Mouse (Mus musculus) heart, embryonic 16.5 days (tissue): ENCODE measurements around the gene 9130409I23Rik. TPM values are rescaled to one million over a fixed set of nuclear protein-coding genes. Genes with fewer than 3 reads are reported as not detected.

ENCODE experiments used
- ATAC-seq: fragments of 200-750 bp; cut with Nextera tagmentation; replicated peaks from 2 replicates; pipeline ENCODE4 v1.8.0; 2017; ENCODE audit warnings: moderate number of reproducible peaks; ENCODE audit not compliant: insufficient read depth, low FRiP score; ENCODE audit errors: extremely low read depth
- H3K27ac ChIP-seq: fragments of 300-500 bp; sonication (generic); 2 replicates; pipeline ENCODE4 v1.5.1; 2014; ENCODE audit warnings: mild to moderate bottlenecking, low read length, control low read depth, moderate library complexity
- H3K27me3 ChIP-seq: fragments of 300-500 bp; sonication (generic); 2 replicates; pipeline ENCODE4 v1.6.1; 2014; ENCODE audit warnings: low read length, mixed read lengths; ENCODE audit not compliant: control insufficient read depth, insufficient read depth
- H3K36me3 ChIP-seq: fragments of 300-500 bp; sonication (generic); 2 replicates; pipeline ENCODE4 v1.6.1; 2014; ENCODE audit not compliant: control insufficient read depth, insufficient read depth
- H3K4me1 ChIP-seq: fragments of 300-500 bp; sonication (generic); 2 replicates; pipeline ENCODE4 v1.6.1; 2014; ENCODE audit warnings: low read length, mixed read lengths; ENCODE audit not compliant: control insufficient read depth, insufficient read depth
- H3K4me2 ChIP-seq: fragments of 300-500 bp; sonication (generic); 2 replicates; pipeline ENCODE4 v1.6.1; 2014; ENCODE audit warnings: low read depth, mild to moderate bottlenecking, control low read depth, low read length
- H3K4me3 ChIP-seq: fragments of 300-500 bp; sonication (generic); 2 replicates; pipeline ENCODE4 v1.5.1; 2014; ENCODE audit warnings: mild to moderate bottlenecking, control low read depth, low read length
- H3K9ac ChIP-seq: fragments of 300-500 bp; sonication (generic); 2 replicates; pipeline ENCODE4 v1.6.1; 2014; ENCODE audit warnings: low read length, control low read depth
- H3K9me3 ChIP-seq: fragments of 300-500 bp; sonication (generic); replicated peaks from 2 replicates; pipeline ENCODE4 v1.6.1; 2016; ENCODE audit warnings: low read length; ENCODE audit not compliant: control insufficient read depth
- WGBS: fragments of 180-500 bp; shearing (Covaris S2); extraction: QIAGEN DNeasy Blood & Tissue Kit; methylation state at CpG from one replicate; pipeline ENCODE4 v1.1.7; 2014; 5-methylcytosine and 5-hydroxymethylcytosine counted together
- polyA plus RNA-seq: library from polyadenylated mRNA; unstranded; fragments of >200 nt; fragmentation: Nextera tagmentation; extraction: Ambion mirVana; gene quantifications from 2 replicates; pipeline ENCODE4 v1.2.1, GENCODE M21; 2015

9130409I23Rik gene
- polyA plus RNA-seq, 1 experiment from 2014 or later, result 0.12 TPM

DNA sequence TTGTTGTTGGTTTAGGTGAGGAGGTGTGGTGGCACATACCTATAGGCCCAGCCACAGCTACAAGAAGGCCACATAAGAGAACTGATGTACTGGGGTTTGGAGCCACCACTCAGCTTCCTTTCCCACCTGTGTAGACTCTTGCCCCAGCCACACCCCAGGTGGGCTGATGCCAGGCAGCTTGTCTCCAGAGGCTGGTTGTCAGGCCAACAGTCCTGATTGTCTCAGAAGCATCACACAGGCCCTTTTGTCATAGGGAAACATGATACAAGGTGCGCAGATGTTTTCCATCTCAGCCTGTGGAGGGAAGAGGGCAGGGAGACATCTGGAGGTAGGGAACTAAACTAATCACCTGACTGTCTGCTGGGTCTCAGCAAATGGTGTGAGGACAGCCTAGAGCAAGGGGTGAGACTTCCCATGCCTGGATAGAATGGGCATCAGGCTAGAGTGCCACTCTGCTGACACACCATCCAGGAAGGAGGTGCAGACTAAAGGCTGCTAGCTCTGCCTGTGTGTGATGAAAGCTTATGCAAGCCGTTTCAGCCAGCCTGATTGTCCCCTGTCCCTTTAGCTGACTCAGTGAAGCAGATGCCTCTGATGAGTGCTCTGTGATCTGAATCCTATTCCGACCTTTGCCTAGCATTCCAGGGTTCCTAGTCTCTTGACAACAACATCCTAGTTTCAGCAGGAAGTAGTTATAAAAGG is 10.9 kb downstream of the 9130409I23Rik start:
- no peaks in the 10 kb centered on the region for H3K36me3 ChIP-seq
- no peak overlapping the region for H3K4me3 ChIP-seq
- no peaks in the 10 kb centered on the region for H3K9me3 ChIP-seq
- no peak for ATAC-seq
- H3K4me1 ChIP-seq, result no peaks in the 10 kb centered on the region
- H3K4me2 ChIP-seq, result no peak overlapping the region
- H3K27me3 ChIP-seq, result no peaks in the 10 kb centered on the region
- H3K9ac ChIP-seq, result no peak overlapping the region
- no peak overlapping the region for H3K27ac ChIP-seq
- 48% methylated on average over 3 of the region's 3 CpGs for WGBS

DNA sequence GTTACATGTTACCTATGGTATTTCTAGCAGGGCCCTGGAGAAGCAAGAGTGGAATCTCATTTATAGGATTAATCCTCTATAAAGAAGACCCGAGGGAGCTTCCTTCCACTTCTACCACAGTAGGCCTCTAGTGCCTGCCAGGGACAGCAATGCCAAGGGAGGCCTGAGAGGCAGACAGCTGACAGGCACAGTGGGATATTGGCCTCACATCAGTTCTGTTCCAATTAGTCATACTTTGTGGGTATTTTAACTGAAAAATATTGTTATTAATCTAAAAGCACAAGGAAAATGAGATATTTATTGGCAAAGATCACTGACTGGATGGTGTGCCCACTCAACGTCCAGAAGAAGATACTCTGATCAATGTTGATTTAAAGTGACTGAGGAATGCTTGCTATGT is 13.0 kb downstream of the 9130409I23Rik start:
- Histone ChIP-seq H3K9me3 (no peaks in the 10 kb centered on the region), H3K9ac (no peak overlapping the region), H3K4me2 (no peak overlapping the region), H3K27me3 (no peaks in the 10 kb centered on the region), H3K4me3 (no peak overlapping the region), H3K36me3 (no peaks in the 10 kb centered on the region), H3K27ac (no peak overlapping the region), H3K4me1 (no peaks in the 10 kb centered on the region)
- WGBS, result 67% methylated on average over 2 of the region's 2 CpGs
- ATAC-seq, result no peak

DNA sequence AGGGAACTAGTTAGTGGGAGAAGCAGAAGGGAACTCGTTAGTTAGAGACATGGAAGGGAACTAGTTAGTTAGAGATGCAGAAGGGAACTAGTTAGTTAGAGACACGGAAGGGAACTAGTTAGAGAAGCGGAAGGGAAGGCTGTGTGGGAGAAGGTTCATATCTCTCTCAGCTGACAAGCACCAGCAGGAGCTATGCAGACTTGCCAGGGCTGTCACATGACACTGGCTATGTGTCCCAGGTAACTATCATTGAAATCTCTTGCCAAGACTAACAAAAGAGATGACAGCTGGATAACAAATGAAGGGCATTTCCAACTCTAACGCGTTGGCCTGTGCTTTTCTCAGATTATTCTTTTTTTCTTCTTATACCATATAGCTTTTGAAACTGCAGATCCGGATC is 13.6 kb downstream of the 9130409I23Rik start:
- no peak overlapping the region for H3K9ac ChIP-seq
- H3K4me3 ChIP-seq, result no peak overlapping the region
- no peak overlapping the region for H3K4me2 ChIP-seq
- no peaks in the 10 kb centered on the region for H3K36me3 ChIP-seq
- H3K27me3 ChIP-seq, result no peaks in the 10 kb centered on the region
- H3K9me3 ChIP-seq, result no peaks in the 10 kb centered on the region
- 62% methylated on average over 6 of the region's 6 CpGs for whole genome bisulfite sequencing
- H3K4me1 ChIP-seq, result no peaks in the 10 kb centered on the region
- H3K27ac ChIP-seq, result no peak overlapping the region
- no peak for ATAC-seq

DNA sequence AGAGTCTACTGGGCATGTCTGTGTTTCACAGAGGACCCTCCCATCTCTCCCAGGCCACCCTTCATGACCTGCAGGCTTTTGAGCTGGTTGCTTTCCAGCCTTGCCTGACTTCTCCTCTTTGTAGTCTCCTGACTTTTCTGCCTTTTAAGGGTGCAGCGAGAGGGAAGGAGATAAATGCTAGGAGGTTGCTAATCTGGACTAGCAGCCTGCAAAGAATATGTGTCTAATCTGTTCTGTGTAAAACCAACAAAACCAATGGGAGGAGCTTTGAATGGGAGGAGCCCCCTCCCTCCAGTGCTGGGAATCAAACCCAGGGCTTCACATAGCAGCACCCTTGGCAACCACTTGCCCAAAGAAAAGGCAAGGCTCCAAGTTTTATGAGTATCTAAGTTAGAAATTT is 17.3 kb downstream of the 9130409I23Rik start:
- Histone ChIP-seq H3K9me3 (no peaks in the 10 kb centered on the region), H3K27me3 (no peaks in the 10 kb centered on the region), H3K4me3 (no peak overlapping the region), H3K27ac (no peak overlapping the region), H3K36me3 (no peaks in the 10 kb centered on the region), H3K9ac (no peak overlapping the region), H3K4me1 (no peaks in the 10 kb centered on the region), H3K4me2 (no peak overlapping the region)
- 48% methylated on average over 1 of the region's 1 CpGs for WGBS
- no peak for ATAC-seq

DNA sequence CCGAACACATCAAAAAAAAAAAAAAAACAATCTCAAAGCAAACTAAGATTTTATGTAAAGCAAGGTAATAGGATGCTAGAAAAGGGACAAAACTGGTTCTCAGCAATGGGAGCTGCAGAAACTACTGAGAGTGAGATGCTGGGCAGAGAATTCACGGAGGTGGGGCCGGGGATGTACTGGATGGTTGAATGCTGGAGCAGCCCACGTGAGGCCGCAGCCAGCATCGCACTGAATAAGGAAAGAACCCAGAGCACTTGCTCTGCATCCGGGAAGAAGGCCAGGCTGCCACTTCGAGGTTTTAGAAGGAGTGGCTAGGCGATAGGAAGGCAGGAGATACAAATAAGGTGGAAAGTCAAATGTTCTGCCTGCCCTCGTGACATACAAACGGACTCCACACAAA is 18.6 kb downstream of the 9130409I23Rik start:
- Histone ChIP-seq H3K9ac (no peak overlapping the region), H3K27me3 (no peaks in the 10 kb centered on the region), H3K4me2 (no peak overlapping the region), H3K4me3 (no peak overlapping the region), H3K36me3 (no peaks in the 10 kb centered on the region), H3K9me3 (no peaks in the 10 kb centered on the region), H3K4me1 (no peaks in the 10 kb centered on the region), H3K27ac (no peak overlapping the region)
- no peak for ATAC-seq
- 57% methylated on average over 11 of the region's 11 CpGs for WGBS

DNA sequence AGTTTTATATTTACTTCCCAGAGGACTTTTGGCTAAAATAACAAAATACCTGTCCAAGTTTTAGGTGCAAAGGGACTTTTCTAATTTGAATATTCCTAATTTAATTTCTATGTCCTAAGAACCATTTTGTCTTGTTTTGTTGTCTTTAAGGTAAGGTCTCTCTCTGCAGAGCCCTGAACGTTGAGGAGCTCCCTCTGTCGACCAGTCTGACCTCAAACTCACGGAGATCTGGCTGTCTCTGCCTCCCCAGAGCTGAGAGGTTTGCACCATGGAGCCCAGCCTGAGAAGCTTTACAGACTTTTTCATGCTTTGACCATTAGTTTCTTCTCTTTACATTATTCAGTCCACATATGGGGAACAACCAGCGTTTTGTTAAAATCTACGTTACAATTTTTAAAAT is 22.0 kb downstream of the 9130409I23Rik start:
- Histone ChIP-seq H3K9me3 (no peaks in the 10 kb centered on the region), H3K36me3 (no peaks in the 10 kb centered on the region), H3K27ac (no peak overlapping the region), H3K9ac (no peak overlapping the region), H3K4me1 (no peaks in the 10 kb centered on the region), H3K27me3 (0 out of 2 replicates have a peak, but pooled peaks cover 3% of the 10 kb centered on the region), H3K4me2 (no peak overlapping the region), H3K4me3 (no peak overlapping the region)
- WGBS, result 43% methylated on average over 5 of the region's 5 CpGs
- no peak for ATAC-seq

DNA sequence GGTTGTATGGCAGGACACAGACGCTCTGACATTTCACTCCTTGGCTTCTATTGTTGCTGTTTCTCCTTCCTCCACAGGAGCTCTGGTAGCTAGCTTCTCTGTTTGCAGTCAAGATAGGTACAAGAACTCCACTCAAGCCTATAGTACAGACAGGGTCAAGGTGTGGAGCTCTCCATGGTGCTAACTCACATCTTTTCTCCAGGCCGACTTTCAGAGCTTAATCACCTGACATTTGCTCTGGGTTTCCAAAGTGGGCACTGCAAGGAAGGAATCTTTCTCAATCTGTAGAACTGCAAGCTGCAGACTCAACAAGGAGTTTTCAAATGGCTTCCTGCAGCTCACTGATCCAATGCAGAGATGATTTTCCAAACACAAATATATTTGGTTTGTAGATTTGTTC is 33.0 kb downstream of the 9130409I23Rik start:
- WGBS, result 32% methylated on average over 2 of the region's 2 CpGs
- Histone ChIP-seq H3K27ac (no peak overlapping the region), H3K36me3 (no peaks in the 10 kb centered on the region), H3K4me1 (no peaks in the 10 kb centered on the region), H3K9ac (no peak overlapping the region), H3K4me2 (no peak overlapping the region), H3K9me3 (no peaks in the 10 kb centered on the region), H3K27me3 (no peaks in the 10 kb centered on the region), H3K4me3 (no peak overlapping the region)
- ATAC-seq, result no peak

DNA sequence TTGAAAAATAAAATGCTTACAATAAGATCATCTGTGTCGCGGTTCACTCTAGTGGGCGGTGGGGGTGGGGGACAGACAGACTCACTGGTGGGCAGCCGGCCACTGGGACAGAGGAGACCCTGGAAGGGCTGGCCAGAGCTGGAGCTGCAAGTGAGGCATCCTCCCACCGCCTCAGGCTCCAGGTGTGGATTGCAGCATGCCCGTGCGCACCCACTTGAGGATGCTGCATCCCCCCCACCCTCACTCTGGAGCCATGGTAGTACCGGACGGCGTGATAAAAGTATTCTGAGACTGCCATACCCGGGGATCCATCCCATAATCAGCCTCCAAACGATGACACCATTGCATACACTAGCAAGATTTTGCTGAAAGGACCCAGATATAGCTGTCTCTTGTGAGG is 39.0 kb downstream of the 9130409I23Rik start:
- H3K9me3 ChIP-seq, result no peaks in the 10 kb centered on the region

More for the DNA sequence above, 39.0 kb downstream of the 9130409I23Rik start:
- Histone ChIP-seq H3K27ac (no peak overlapping the region), H3K4me1 (no peaks in the 10 kb centered on the region), H3K36me3 (peaks cover 28% of the 10 kb centered on the region), H3K9ac (no peak overlapping the region), H3K4me2 (no peak overlapping the region), H3K27me3 (no peaks in the 10 kb centered on the region), H3K4me3 (no peak overlapping the region)
- 69% methylated on average over 12 of the region's 12 CpGs for WGBS
- no peak for ATAC-seq
